Mouse (Mus musculus): ENCODE data around the gene Elmod3. TPM values are rescaled to one million over a fixed set of nuclear protein-coding genes. Genes with fewer than 3 reads are reported as not detected.

The Elmod3 gene
- polyA plus RNA-seq, 1 experiment from 2014 or later, result 19.8 TPM

DNA sequence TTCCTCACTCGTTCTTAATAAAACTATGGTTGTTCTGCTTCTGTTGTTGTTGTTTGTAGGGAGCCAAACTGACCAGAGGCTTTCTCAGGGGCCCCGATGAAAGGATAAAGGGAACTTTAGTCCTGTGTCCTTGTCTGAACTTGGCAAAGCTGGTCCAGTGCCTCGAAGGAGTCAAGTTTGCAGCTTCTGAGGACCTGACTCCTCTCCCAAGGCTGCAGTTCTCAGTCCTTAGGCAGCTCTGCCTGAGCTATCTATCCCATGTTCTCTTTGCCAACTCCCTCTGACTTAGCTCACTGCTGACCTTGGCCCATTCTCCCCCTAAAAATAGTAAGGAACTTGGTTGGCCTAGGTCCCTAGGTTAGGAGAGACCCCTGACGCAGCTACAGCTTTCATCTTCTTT lies 71.1 kb downstream of the Elmod3 start:
- Histone ChIP-seq H3K27ac (replicated peaks; ENCODE audit: low read depth, low read length) (no peak overlapping the region), H3K9ac (replicated peaks; ENCODE audit: low read length) (no peak overlapping the region), H3K4me3 (replicated peaks; ENCODE audit: low read depth, low read length) (no peak overlapping the region), H3K4me1 (ENCODE audit: control insufficient read depth, insufficient read depth, low read length) (no peaks in the 10 kb centered on the region), H3K27me3 (ENCODE audit: control insufficient read depth, insufficient read depth, low read length) (no peaks in the 10 kb centered on the region), H3K4me2 (ENCODE audit: low read length) (no peak overlapping the region), H3K36me3 (ENCODE audit: control insufficient read depth, insufficient read depth, low read length) (no peaks in the 10 kb centered on the region), H3K9me3 (ENCODE audit: control insufficient read depth, low read length) (no peaks in the 10 kb centered on the region)
- DNase-seq (no peak), ATAC-seq (ENCODE audit: low FRiP score, low TSS enrichment) (no peak)
- 82% methylated on average over 4 of the region's 4 CpGs for WGBS

GRCm38 (mm10) chr6:72524160-72524559 lies 74.1 kb downstream of the Elmod3 start:
- peaks cover 25% of the 10 kb centered on the region for H3K4me1 ChIP-seq (ENCODE audit: control insufficient read depth, insufficient read depth, low read length)
- no peak for ATAC-seq (ENCODE audit: low FRiP score, low TSS enrichment)
- no peak overlapping the region for H3K9ac ChIP-seq (replicated peaks; ENCODE audit: low read length)
- no peak overlapping the region for H3K27ac ChIP-seq (replicated peaks; ENCODE audit: low read depth, low read length)
- no peak overlapping the region for H3K4me3 ChIP-seq (replicated peaks; ENCODE audit: low read depth, low read length)
- WGBS, result 90% methylated on average over 2 of the region's 2 CpGs
- no peaks in the 10 kb centered on the region for H3K36me3 ChIP-seq (ENCODE audit: control insufficient read depth, insufficient read depth, low read length)
- H3K9me3 ChIP-seq (ENCODE audit: control insufficient read depth, low read length), result no peaks in the 10 kb centered on the region
- H3K4me2 ChIP-seq (ENCODE audit: low read length), result no peak overlapping the region
- no peak for DNase-seq
- no peaks in the 10 kb centered on the region for H3K27me3 ChIP-seq (ENCODE audit: control insufficient read depth, insufficient read depth, low read length)

- Histone ChIP-seq H3K4me1 (ENCODE audit: control insufficient read depth, insufficient read depth, low read length) (peaks cover 34% of the 10 kb centered on the region), H3K4me3 (replicated peaks; ENCODE audit: low read depth, low read length) (no peak overlapping the region), H3K27ac (replicated peaks; ENCODE audit: low read depth, low read length) (no peak overlapping the region), H3K9ac (replicated peaks; ENCODE audit: low read length) (no peak overlapping the region), H3K27me3 (ENCODE audit: control insufficient read depth, insufficient read depth, low read length) (no peaks in the 10 kb centered on the region), H3K9me3 (ENCODE audit: control insufficient read depth, low read length) (no peaks in the 10 kb centered on the region), H3K4me2 (ENCODE audit: low read length) (no peak overlapping the region), H3K36me3 (ENCODE audit: control insufficient read depth, insufficient read depth, low read length) (no peaks in the 10 kb centered on the region)
- no peak for DNase-seq
- ATAC-seq (ENCODE audit: low FRiP score, low TSS enrichment), result no peak
- WGBS, result 80% methylated on average over 4 of the region's 4 CpGs
These were observed 75.0 kb downstream of the Elmod3 start for GRCm38 (mm10) chr6:72523222-72523621.

DNA sequence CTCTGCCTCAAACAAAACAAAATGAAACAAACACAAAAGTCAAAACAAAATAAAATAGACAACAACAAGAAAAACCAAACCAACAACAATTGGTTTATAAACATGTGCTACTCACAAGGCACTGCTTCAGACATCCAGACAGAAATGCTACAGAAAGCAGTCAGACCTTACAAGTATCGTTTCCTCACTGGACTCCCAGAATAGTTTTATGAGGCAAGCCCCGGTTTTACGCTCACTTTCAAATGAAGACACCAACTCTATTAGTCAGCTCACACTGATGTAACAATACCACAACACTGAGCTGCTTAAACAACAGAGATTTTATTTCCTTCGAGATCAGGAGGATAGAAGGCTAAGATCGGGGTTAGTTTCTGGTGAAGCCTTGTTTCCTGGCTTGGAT lies 75.9 kb downstream of the Elmod3 start:
- no peaks in the 10 kb centered on the region for H3K9me3 ChIP-seq (ENCODE audit: control insufficient read depth, low read length)
- 86% methylated on average over 5 of the region's 5 CpGs for WGBS
- peaks cover 34% of the 10 kb centered on the region for H3K4me1 ChIP-seq (ENCODE audit: control insufficient read depth, insufficient read depth, low read length)
- no peak overlapping the region for H3K4me3 ChIP-seq (replicated peaks; ENCODE audit: low read depth, low read length)
- H3K27ac ChIP-seq (replicated peaks; ENCODE audit: low read depth, low read length), result no peak overlapping the region
- H3K4me2 ChIP-seq (ENCODE audit: low read length), result no peak overlapping the region
- no peaks in the 10 kb centered on the region for H3K36me3 ChIP-seq (ENCODE audit: control insufficient read depth, insufficient read depth, low read length)
- no peak for ATAC-seq (ENCODE audit: low FRiP score, low TSS enrichment)
- H3K27me3 ChIP-seq (ENCODE audit: control insufficient read depth, insufficient read depth, low read length), result no peaks in the 10 kb centered on the region
- DNase-seq, result no peak
- no peak overlapping the region for H3K9ac ChIP-seq (replicated peaks; ENCODE audit: low read length)

DNA sequence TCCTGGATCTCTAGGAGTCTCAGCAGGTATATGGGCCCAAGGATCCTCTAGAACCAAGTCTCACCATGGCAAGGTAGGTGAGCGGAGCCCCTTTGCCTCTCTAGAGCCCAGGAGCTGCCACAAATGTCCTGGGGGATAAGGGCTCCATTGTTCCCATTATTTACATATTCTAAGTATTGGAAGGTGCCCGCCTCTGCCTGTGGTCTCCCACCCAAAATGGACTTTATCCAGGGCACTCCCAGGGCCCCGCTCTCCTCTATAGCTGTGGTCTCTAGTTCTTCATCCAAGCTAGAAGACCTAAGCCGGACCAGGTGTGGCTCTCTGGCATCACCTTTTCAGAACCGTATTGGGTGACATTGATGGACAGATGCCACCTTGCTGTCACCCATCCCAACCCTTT lies 76.6 kb downstream of the Elmod3 start, which contains the start of gene Sh2d6:
Gene Sh2d6 (minus strand): TSS at position 101 of the 400 bp plus-strand sequence.
- Histone ChIP-seq H3K9me3 (ENCODE audit: control insufficient read depth, low read length) (no peaks in the 10 kb centered on the region), H3K27ac (replicated peaks; ENCODE audit: low read depth, low read length) (peak within 1 kb of the TSS; percentile 96), H3K27me3 (ENCODE audit: control insufficient read depth, insufficient read depth, low read length) (no peaks in the 10 kb centered on the region), H3K4me2 (ENCODE audit: low read length) (peak within 1 kb of the TSS; percentile 44; the same call in 1 of the 2 replicates), H3K36me3 (ENCODE audit: control insufficient read depth, insufficient read depth, low read length) (no peaks in the 10 kb centered on the region), H3K4me1 (ENCODE audit: control insufficient read depth, insufficient read depth, low read length) (peaks cover 34% of the 10 kb centered on the region), H3K9ac (replicated peaks; ENCODE audit: low read length) (no peak within 1 kb of the TSS), H3K4me3 (replicated peaks; ENCODE audit: low read depth, low read length) (no peak within 1 kb of the TSS)
- ATAC-seq (ENCODE audit: low FRiP score, low TSS enrichment) (no peak), DNase-seq (no peak)
- 94% methylated on average over 5 of the region's 5 CpGs for WGBS

DNA sequence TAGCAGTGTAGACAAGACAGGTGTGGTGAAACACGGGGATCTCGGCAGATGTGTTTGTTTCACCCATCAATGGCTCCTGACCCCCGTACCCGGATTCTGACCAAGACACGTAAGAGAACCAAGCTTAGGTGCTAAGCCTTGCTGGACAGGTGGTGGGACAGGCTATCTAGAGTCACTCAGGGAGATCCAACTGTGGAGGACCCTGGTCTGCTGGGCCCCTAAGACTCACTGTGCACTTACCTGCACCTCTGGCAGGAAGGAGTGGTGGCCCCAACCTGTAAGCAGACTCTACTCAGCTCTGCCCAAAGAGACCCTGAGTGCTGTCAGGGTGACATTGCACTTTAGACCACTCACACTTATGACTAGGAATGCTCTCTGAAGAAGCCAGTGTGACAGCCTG lies 77.3 kb downstream of the Elmod3 start:
- Histone ChIP-seq H3K4me3 (replicated peaks; ENCODE audit: low read depth, low read length) (no peak overlapping the region), H3K27ac (replicated peaks; ENCODE audit: low read depth, low read length) (peak overlapping the region; percentile 96), H3K4me1 (ENCODE audit: control insufficient read depth, insufficient read depth, low read length) (peaks cover 34% of the 10 kb centered on the region), H3K9me3 (ENCODE audit: control insufficient read depth, low read length) (no peaks in the 10 kb centered on the region), H3K27me3 (ENCODE audit: control insufficient read depth, insufficient read depth, low read length) (no peaks in the 10 kb centered on the region), H3K4me2 (ENCODE audit: low read length) (no peak overlapping the region), H3K36me3 (ENCODE audit: control insufficient read depth, insufficient read depth, low read length) (no peaks in the 10 kb centered on the region), H3K9ac (replicated peaks; ENCODE audit: low read length) (no peak overlapping the region)
- DNase-seq (no peak), ATAC-seq (ENCODE audit: low FRiP score, low TSS enrichment) (no peak)
- 97% methylated on average over 5 of the region's 5 CpGs for WGBS

- H3K4me1 ChIP-seq (ENCODE audit: control insufficient read depth, insufficient read depth, low read length), result peaks cover 34% of the 10 kb centered on the region
- H3K9ac ChIP-seq (replicated peaks; ENCODE audit: low read length), result no peak overlapping the region; the same call in 1 of the 2 replicates
- peak; percentile 96 for DNase-seq
- H3K4me3 ChIP-seq (replicated peaks; ENCODE audit: low read depth, low read length), result no peak overlapping the region
- H3K4me2 ChIP-seq (ENCODE audit: low read length), result peak overlapping the region; percentile 44
- peak overlapping the region; percentile 96 for H3K27ac ChIP-seq (replicated peaks; ENCODE audit: low read depth, low read length)
- peak; percentile 89 for ATAC-seq (ENCODE audit: low FRiP score, low TSS enrichment)
- H3K36me3 ChIP-seq (ENCODE audit: control insufficient read depth, insufficient read depth, low read length), result no peaks in the 10 kb centered on the region
- H3K9me3 ChIP-seq (ENCODE audit: control insufficient read depth, low read length), result no peaks in the 10 kb centered on the region
- 2% methylated on average over 10 of the region's 10 CpGs for WGBS
- no peaks in the 10 kb centered on the region for H3K27me3 ChIP-seq (ENCODE audit: control insufficient read depth, insufficient read depth, low read length)
These were observed 78.1 kb downstream of the Elmod3 start for GRCm38 (mm10) chr6:72519892-72520663.

GRCm38 (mm10) chr6:72519303-72519702 lies 78.9 kb downstream of the Elmod3 start:
- Histone ChIP-seq H3K9ac (replicated peaks; ENCODE audit: low read length) (no peak overlapping the region), H3K27me3 (ENCODE audit: control insufficient read depth, insufficient read depth, low read length) (no peaks in the 10 kb centered on the region), H3K9me3 (ENCODE audit: control insufficient read depth, low read length) (no peaks in the 10 kb centered on the region), H3K27ac (replicated peaks; ENCODE audit: low read depth, low read length) (peak overlapping the region; percentile 96), H3K4me1 (ENCODE audit: control insufficient read depth, insufficient read depth, low read length) (peaks cover 34% of the 10 kb centered on the region), H3K36me3 (ENCODE audit: control insufficient read depth, insufficient read depth, low read length) (no peaks in the 10 kb centered on the region), H3K4me2 (ENCODE audit: low read length) (peak overlapping the region; percentile 44), H3K4me3 (replicated peaks; ENCODE audit: low read depth, low read length) (0 out of 2 replicates have a peak overlapping the region, but pooled peaks have one; percentile 2)
- 17% methylated on average over 8 of the region's 8 CpGs for WGBS
- DNase-seq (no peak), ATAC-seq (ENCODE audit: low FRiP score, low TSS enrichment) (peak; percentile 35; the same call in 1 of the 2 replicates)

DNA sequence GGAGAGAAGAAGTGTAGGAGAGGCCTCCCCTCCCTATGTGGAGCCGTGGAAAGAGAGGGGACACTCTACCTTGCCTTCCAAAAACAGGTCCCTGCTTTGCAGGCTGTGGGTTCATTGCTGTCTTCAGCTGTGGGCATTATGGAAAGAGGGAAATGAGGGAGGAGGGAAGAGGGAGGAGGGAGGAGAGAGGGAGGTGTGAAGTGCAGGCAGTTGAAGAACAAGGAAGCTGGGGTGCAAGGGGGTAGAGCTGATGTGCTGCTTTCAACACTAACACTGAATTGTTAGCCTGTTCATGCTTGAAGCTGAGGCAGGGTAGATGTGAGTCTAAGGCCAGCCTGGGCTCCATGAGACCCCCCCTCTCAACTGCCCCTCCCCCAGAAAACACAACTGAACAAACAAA lies 79.4 kb downstream of the Elmod3 start:
- Histone ChIP-seq H3K9ac (replicated peaks; ENCODE audit: low read length) (no peak overlapping the region), H3K36me3 (ENCODE audit: control insufficient read depth, insufficient read depth, low read length) (no peaks in the 10 kb centered on the region), H3K9me3 (ENCODE audit: control insufficient read depth, low read length) (no peaks in the 10 kb centered on the region), H3K4me3 (replicated peaks; ENCODE audit: low read depth, low read length) (no peak overlapping the region), H3K4me2 (ENCODE audit: low read length) (peak overlapping the region; percentile 44), H3K27ac (replicated peaks; ENCODE audit: low read depth, low read length) (peak overlapping the region; percentile 96), H3K4me1 (ENCODE audit: control insufficient read depth, insufficient read depth, low read length) (peaks cover 37% of the 10 kb centered on the region), H3K27me3 (ENCODE audit: control insufficient read depth, insufficient read depth, low read length) (no peaks in the 10 kb centered on the region)
- ATAC-seq (ENCODE audit: low FRiP score, low TSS enrichment) (0 out of 2 replicates have a peak, but pooled peaks have one; percentile 17), DNase-seq (no peak)
- 94% methylated on average over 1 of the region's 1 CpGs for WGBS
